Mouse (Mus musculus) cerebellum, adult 9-11 months (tissue): ENCODE data around the gene Sema6c.
"Not testable (repeated sequence)": the region's sequence is repeated elsewhere in the genome, so short reads cannot be mapped to it uniquely, and the experiment has no call there.

Experiments
- DNase-seq: peaks from one replicate; pipeline ENCODE4 v3.0.0; 2022

Sema6c gene

GRCm38 (mm10) chr3:95194721-95195135 lies 34.5 kb downstream of the Sema6c start:
- DNase-seq: peak; percentile 63

- no peak for DNase-seq
Observed at GRCm38 (mm10) chr3:95195772-95196171, 35.5 kb downstream of the Sema6c start.

GRCm38 (mm10) chr3:95199101-95199500 lies 38.8 kb downstream of the Sema6c start:
- no peak for DNase-seq

- DNase-seq: no peak
Observed at GRCm38 (mm10) chr3:95200132-95200531, 39.9 kb downstream of the Sema6c start.

GRCm38 (mm10) chr3:95200562-95200961 lies 40.3 kb downstream of the Sema6c start:
- no peak for DNase-seq

- no peak for DNase-seq
Observed at GRCm38 (mm10) chr3:95203880-95204279, 43.6 kb downstream of the Sema6c start.

GRCm38 (mm10) chr3:95208286-95208685 lies 48.0 kb downstream of the Sema6c start:
- no peak for DNase-seq

GRCm38 (mm10) chr3:95210585-95210984 lies 50.3 kb downstream of the Sema6c start:
- DNase-seq: no peak

GRCm38 (mm10) chr3:95212889-95213608 lies 52.8 kb downstream of the Sema6c start:
- not testable (repeated sequence) for DNase-seq

- DNase-seq: no peak
Observed at GRCm38 (mm10) chr3:95213609-95213975, 53.3 kb downstream of the Sema6c start.

- no peak for DNase-seq
Observed at GRCm38 (mm10) chr3:95216655-95217254, 56.5 kb downstream of the Sema6c start.

- peak; percentile 92 for DNase-seq
Observed at GRCm38 (mm10) chr3:95217255-95218134, 57.2 kb downstream of the Sema6c start, which contains the start of gene Gabpb2. Gabpb2 (minus strand) TSS chr3:95217916.

GRCm38 (mm10) chr3:95218466-95219137 lies 58.3 kb downstream of the Sema6c start:
- peak; percentile 64 for DNase-seq

GRCm38 (mm10) chr3:95223041-95223440 lies 62.8 kb downstream of the Sema6c start:
- DNase-seq: no peak
